Mouse (Mus musculus) thymus, postnatal 25 days (tissue): Measurements from ENCODE around the gene Tex14.

Experiments used
- DNase-seq: peaks from one replicate; pipeline ENCODE4 v3.0.0; 2022

Tex14 gene

DNA sequence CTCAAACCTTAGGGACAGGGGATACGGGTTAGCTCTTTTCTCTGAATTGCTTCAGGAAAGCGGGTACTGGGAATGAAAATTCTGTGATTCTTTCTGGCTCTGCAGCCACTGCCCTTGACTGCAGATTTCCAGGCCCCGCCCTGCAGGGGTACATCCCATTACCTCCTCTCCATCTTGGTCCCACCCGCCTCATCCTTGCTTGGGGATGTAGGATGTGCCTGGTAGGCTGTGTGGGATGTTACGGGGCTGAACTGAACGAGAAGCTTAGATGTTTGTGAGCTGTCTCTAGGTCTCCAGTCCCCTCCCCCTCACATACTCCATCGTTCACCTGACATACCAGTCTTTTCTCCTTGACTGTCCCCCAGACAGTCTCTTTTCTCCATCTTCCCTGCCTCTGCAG lies 191.1 kb downstream of the Tex14 start:
- no peak for DNase-seq

GRCm38 (mm10) chr11:87596492-87596891 lies 191.6 kb downstream of the Tex14 start:
- no peak for DNase-seq

GRCm38 (mm10) chr11:87597061-87597460 lies 192.2 kb downstream of the Tex14 start:
- no peak for DNase-seq

DNA sequence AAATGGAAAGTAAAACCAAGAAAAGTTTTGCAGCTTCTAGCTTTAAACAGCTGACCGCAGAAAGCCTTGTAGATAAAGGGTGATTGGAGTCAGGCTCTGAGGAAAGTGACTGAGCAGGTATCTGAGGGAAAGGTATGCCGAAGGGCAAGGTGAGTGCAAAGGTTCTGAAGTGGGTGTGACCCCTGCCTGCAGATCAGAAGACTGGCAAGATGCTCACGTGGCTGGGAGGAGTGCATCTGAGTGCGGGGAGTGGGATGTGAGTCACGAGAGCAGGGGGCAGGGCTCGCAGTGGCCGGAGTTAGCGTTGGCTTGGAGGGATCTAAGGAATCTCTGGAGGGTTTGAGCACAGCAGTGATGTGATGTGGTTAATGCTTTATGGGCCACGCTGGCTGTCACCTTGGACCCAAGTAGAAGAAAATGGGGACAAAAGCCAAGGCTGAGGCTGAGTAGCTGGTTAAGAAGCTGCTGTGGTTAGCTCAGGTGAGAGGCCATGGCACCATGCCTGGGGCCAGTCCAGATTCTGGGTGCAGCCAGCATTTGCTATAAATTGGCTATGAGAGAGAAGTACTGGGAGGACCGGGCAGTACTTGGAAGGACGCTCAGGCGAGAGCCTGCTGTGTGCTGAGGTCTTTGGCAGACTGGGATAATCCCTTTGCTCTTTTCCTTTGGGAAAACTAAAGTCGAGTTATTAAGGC lies 194.7 kb downstream of the Tex14 start:
- DNase-seq = no peak

- no peak for DNase-seq
These were observed 195.5 kb downstream of the Tex14 start for GRCm38 (mm10) chr11:87600322-87600853.

- no peak for DNase-seq
These were observed 197.4 kb downstream of the Tex14 start for GRCm38 (mm10) chr11:87602234-87602633.

- no peak for DNase-seq
These were observed 198.7 kb downstream of the Tex14 start for GRCm38 (mm10) chr11:87603571-87603970.
